Mouse (Mus musculus): Measurements from ENCODE around the gene Cpsf6.

The Cpsf6 gene

GRCm38 (mm10) chr10:117413562-117414527, 34.0 kb upstream of the Cpsf6 start:
- no peak for DNase-seq (ENCODE audit: low spot score)

DNA sequence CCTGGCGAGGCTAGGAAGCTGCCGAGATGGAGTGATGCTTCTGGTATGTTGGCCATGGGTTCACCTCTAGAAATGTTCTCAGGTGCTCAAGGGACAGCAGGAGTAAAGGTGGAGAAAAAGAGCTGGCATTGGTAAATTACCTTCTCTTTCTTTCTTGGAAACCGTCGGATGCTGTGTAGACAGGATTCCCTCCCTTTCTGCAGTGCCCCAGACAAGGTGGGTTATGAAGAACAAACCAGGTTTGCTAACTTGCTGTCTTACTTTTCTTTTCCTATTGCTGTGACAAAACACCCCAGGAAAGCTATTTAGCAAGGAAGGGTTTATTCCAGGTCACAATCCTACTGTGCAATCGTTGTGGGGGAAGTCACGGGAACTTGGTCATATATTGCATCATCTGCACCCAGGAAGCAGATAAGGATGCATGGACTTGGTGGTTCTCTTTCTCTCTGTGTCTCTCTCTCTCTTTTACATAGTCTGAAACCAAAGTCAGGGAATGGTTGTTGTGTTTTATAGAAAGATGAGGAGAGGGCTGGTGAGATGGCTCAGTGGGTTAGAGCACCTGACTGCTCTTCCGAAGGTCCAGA, 32.8 kb upstream of the Cpsf6 start:
- no peak for DNase-seq (ENCODE audit: low spot score)

GRCm38 (mm10) chr10:117411716-117412473, 32.1 kb upstream of the Cpsf6 start:
- no peak for DNase-seq (ENCODE audit: low spot score)

GRCm38 (mm10) chr10:117411131-117411530, 31.3 kb upstream of the Cpsf6 start:
- DNase-seq (ENCODE audit: low spot score), result no peak

- DNase-seq (ENCODE audit: low spot score), result no peak
Measured at GRCm38 (mm10) chr10:117410481-117411048, 30.8 kb upstream of the Cpsf6 start.

DNA sequence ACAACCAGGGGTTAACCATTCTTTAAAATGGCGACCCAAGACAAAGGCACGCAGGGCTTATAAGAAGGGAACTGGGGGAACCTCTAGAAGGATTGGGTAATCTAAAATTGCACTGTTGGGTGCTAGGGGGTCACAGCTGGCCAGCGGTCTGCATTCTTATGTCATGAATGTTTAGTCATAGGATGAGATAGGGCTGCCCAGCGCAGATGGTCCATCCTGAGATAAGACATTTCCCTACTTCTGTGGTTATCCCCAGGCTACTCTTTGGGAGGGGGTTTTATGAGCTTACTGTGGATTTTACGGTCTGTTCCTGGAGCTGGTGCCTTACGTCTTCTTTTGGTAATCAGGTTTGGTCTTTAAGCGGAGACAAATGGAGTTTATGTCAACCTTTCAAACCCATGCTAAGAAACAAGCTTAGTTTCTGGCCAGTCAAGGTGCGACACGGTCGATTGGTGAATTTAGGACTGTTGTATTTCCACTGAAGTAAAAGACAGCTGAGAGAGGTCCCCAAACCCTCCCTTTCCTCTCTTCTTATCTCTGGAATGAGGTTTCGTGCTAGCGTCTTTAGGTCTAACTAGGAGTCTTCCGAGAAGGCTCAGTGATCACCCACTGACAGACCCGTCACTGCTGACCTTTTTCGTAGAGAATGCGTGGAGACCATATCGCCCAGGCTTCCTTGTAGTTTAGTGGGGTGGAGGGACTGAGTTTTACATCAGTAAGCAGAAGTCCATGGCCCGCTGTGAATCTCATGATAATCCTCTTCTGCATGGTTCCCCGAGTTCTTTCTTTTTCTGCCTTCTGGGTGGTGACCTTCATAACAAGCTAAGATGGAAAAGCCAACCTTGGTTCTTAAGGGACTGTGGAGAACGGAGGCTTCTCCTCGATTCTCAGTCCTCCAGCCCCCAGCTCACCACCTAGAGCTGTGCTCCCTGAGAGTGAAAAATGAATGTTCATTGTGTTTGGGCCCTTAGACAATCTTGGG, 29.8 kb upstream of the Cpsf6 start:
- DNase-seq (ENCODE audit: low spot score), result no peak

GRCm38 (mm10) chr10:117408545-117409372, 28.9 kb upstream of the Cpsf6 start:
- no peak for DNase-seq (ENCODE audit: low spot score)

DNA sequence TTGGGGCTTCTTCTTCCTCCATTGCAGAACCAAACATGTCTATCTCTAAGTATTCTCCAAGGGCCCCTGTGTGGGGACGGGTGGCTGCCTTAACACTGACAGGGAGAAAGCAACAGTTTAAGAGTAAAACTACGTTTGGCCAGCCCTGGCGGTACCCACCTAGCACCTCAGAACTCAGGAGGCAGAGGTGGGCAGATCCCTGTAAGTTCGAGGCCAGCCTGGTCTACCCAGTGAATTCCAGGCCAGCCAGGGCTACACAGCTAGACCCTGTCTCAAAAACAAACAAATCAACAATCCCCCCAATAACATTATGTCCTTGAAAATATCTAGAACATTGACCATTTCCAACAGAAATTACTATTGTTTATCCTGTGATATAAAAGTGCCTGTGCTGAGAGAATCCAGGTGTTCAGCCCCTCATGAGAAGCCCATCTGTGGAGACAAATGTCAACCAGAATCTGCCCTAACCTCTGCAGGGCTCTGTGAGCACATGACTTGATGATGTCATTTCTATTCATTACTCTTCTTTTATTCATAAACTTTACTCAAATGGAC, 28.0 kb upstream of the Cpsf6 start:
- no peak for DNase-seq (ENCODE audit: low spot score)

DNA sequence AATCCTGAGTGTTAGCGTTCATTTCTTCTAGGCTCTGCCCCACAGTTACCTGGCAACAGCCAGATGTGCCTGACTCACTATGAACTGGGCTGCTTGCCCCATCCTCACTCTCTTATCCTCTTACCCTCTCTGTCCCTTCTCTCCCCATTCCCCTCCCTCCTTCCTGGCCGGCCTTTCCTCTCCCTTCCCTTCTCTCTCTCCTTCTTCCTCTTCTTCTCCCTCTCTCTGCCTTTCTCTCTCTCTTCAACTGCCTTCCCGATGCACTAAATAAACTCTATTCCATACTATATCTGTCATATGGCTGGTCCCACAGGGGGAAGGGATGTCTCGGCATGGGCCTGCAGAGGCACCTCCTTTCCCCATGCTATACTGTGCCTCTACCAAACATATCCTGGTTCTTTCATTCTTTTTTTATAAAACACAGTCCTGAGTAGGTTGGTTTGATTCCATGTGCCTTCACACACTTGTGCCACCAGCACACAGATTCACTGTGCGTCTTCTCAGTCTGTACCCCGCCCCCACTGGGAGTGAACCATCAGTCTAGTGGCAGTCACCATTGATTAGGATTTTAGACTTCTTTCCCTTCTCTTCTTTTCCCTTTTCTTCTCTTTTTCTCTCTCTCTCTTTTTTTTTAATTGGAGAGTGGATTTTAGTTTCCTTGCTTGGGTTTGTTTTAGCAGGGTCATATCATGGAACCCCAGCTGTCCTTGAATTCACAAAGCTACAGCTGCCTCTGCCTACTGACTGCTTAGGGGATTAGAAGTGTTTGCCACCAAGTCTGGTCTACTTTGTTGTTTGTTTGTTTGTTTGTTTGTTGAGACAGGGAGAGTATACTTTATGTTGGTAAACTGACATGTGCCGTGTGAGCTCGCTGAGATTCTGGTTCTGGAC, 27.3 kb upstream of the Cpsf6 start:
- DNase-seq (ENCODE audit: low spot score), result no peak

- no peak for DNase-seq (ENCODE audit: low spot score)
Measured at GRCm38 (mm10) chr10:117406283-117406588, 26.4 kb upstream of the Cpsf6 start.

GRCm38 (mm10) chr10:117405526-117406282, 25.9 kb upstream of the Cpsf6 start:
- DNase-seq (ENCODE audit: low spot score), result no peak

DNA sequence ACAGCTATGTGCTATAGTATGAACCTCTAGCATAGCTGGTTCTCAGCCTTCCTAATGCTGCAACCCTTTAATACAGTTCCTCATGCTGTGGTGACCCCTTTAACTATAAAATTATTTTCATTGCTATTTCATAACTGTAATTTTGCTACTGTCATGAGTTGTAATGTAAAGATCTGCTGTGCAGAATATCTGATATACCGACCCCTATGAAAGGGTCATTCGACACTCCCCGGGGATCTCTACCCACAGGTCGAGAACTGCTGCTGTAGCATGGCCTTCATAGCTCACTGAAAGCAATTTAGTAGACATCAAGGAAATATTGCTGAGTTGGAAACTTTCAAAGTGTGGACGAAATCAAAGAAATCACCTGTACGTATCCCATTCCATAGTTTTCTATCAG, 24.6 kb upstream of the Cpsf6 start:
- DNase-seq (ENCODE audit: low spot score), result no peak

- DNase-seq (ENCODE audit: low spot score), result no peak
Measured at GRCm38 (mm10) chr10:117403344-117403953, 23.6 kb upstream of the Cpsf6 start.

GRCm38 (mm10) chr10:117402403-117403333, 22.9 kb upstream of the Cpsf6 start:
- DNase-seq (ENCODE audit: low spot score), result no peak

- DNase-seq (ENCODE audit: low spot score), result no peak
Measured at GRCm38 (mm10) chr10:117401364-117401763, 21.5 kb upstream of the Cpsf6 start.

GRCm38 (mm10) chr10:117400246-117400954, 20.6 kb upstream of the Cpsf6 start:
- DNase-seq (ENCODE audit: low spot score), result no peak

Data from ovary, adult 18-20 months (tissue).